Mouse (Mus musculus) heart, adult 2 months (tissue): ENCODE data around the gene Pbx2. TPM values are rescaled to one million over a fixed set of nuclear protein-coding genes. Genes with fewer than 3 reads are reported as not detected.
A peak's percentile ranks its signal among the peaks of the same experiment; 100 is the strongest.

Experiments
- DNase-seq, 2 experiments: peaks; one replicate each; pipeline ENCODE4 v3.0.0; 2021
- H3K27ac ChIP-seq: fragments of 200-600 bp; 2 replicates; pipeline ENCODE4 v1.8.1; 2022
- H3K27me3 ChIP-seq: fragments of 200-500 bp; 2 replicates; pipeline ENCODE4 v1.6.1; 2012; ENCODE audit warnings: mild to moderate bottlenecking, low read length, inconsistent platforms, mixed read lengths; ENCODE audit not compliant: control insufficient read depth, insufficient read depth
- H3K36me3 ChIP-seq: fragments of 200-500 bp; 2 replicates; pipeline ENCODE4 v1.6.1; 2012; ENCODE audit warnings: low read length, inconsistent platforms; ENCODE audit not compliant: control insufficient read depth, insufficient read depth
- H3K4me1 ChIP-seq: fragments of 200-500 bp; 2 replicates; pipeline ENCODE4 v1.6.1; 2011; ENCODE audit warnings: low read length; ENCODE audit not compliant: control insufficient read depth, insufficient read depth
- H3K4me3 ChIP-seq: fragments of 200-600 bp; 2 replicates; pipeline ENCODE4 v1.8.1; 2022
- H3K79me2 ChIP-seq: fragments of 200-500 bp; replicated peaks from 2 replicates; pipeline ENCODE4 v1.6.1; 2012; ENCODE audit warnings: mild to moderate bottlenecking, inconsistent platforms, low read length, moderate library complexity, mixed read lengths; ENCODE audit not compliant: control insufficient read depth, insufficient read depth
- H3K9ac ChIP-seq: fragments of 200-500 bp; 2 replicates; pipeline ENCODE4 v1.6.1; 2012; ENCODE audit warnings: low read depth, mild to moderate bottlenecking, control low read depth, inconsistent platforms, low read length, mixed read lengths
- CTCF ChIP-seq: fragments of 200-600 bp; IDR thresholded peaks from 2 replicates; pipeline ENCODE4 v1.8.1; 2022; ENCODE audit warnings: antibody characterized with exemption, mild to moderate bottlenecking, moderate library complexity
- EP300 ChIP-seq: fragments of 200-500 bp; IDR thresholded peaks from 2 replicates; pipeline ENCODE4 v1.6.1; 2011; ENCODE audit warnings: low read depth, low read length, control low read depth; ENCODE audit not compliant: insufficient read depth
- POLR2A ChIP-seq: fragments of 200-500 bp; IDR thresholded peaks from 2 replicates; pipeline ENCODE4 v1.6.1; 2011; ENCODE audit warnings: mild to moderate bottlenecking, low read depth, low read length, control low read depth; ENCODE audit not compliant: insufficient read depth
- WGBS: fragments of 180-500 bp; shearing (Covaris S2); methylation state at CpG from one replicate; pipeline ENCODE4 v1.1.7; 2018; 5-methylcytosine and 5-hydroxymethylcytosine counted together
- intact Hi-C: fragments of 180-260 bp; cut with DNase I; formaldehyde crosslinking; loops from one replicate; pipeline ENCODE4 v1.15.1; 2025
- polyA plus RNA-seq: library from polyadenylated mRNA; depleted of rRNA; stranded (reverse); fragments of >200 nt; gene quantifications from 2 replicates; pipeline ENCODE4 v1.2.3, GENCODE M21; 2012
- total RNA-seq, 2 experiments: library from RNA; stranded (reverse); gene quantifications; 2 replicates each; pipeline ENCODE4 v1.2.3; 2021

Gene Pbx2
- total and polyA plus RNA-seq, 3 experiments: 16.1 to 22.1 (median 18.4) TPM

GRCm38 (mm10) chr17:34599891-34600290, 8.8 kb downstream of the Pbx2 start:
- 82% methylated on average over 9 of the region's 9 CpGs for WGBS
- no peaks in the 10 kb centered on the region for H3K36me3 ChIP-seq
- no peaks in the 10 kb centered on the region for H3K27me3 ChIP-seq
- no peak overlapping the region for H3K4me3 ChIP-seq
- DNase-seq: no peak
- TF ChIP-seq POLR2A (no peak), CTCF (no peak), EP300 (no peak)
- H3K4me1 ChIP-seq: peaks cover under 1% of the 10 kb centered on the region; the same call in 1 of the 2 replicates
- no peak overlapping the region for H3K9ac ChIP-seq
- H3K27ac ChIP-seq: no peak overlapping the region
- no peaks in the 10 kb centered on the region for H3K79me2 ChIP-seq
- intact Hi-C loops: loop anchor here (10.0 kb wide), 2 partner anchors 485 to 675 kb away; partner anchors contain the start of genes H2-DMa and Rgl2

- H3K9ac ChIP-seq: no peak overlapping the region
- WGBS: 83% methylated on average over 12 of the region's 12 CpGs
- H3K4me3 ChIP-seq: no peak overlapping the region
- TF ChIP-seq POLR2A (no peak), EP300 (no peak), CTCF (no peak)
- intact Hi-C loops: loop anchor here (10.0 kb wide), 1 partner anchor 487 kb away; the partner anchor contains the start of gene H2-DMa
- DNase-seq: no peak
- H3K4me1 ChIP-seq: peaks cover 3% of the 10 kb centered on the region
- H3K36me3 ChIP-seq: no peaks in the 10 kb centered on the region
- peaks cover 2% of the 10 kb centered on the region for H3K79me2 ChIP-seq
- no peak overlapping the region for H3K27ac ChIP-seq
- no peaks in the 10 kb centered on the region for H3K27me3 ChIP-seq
Observed at GRCm38 (mm10) chr17:34601796-34602195, 10.7 kb downstream of the Pbx2 start.

- Histone ChIP-seq H3K27ac (peak within 1 kb of the TSS; percentile 91), H3K79me2 (peaks cover 2% of the 10 kb centered on the region), H3K4me1 (peaks cover 4% of the 10 kb centered on the region), H3K9ac (peak within 1 kb of the TSS; percentile 82), H3K27me3 (no peaks in the 10 kb centered on the region), H3K4me3 (peak within 1 kb of the TSS; percentile 89), H3K36me3 (no peaks in the 10 kb centered on the region)
- under 1% methylated on average over 30 of the region's 30 CpGs for WGBS
- peak; percentile 92 to 98 for DNase-seq
- intact Hi-C loops: loop anchor here (1.0 to 10.0 kb wide), 2 partner anchors 38 to 489 kb away; partner anchors contain the start of gene H2-DMa
- TF ChIP-seq EP300: 0 out of 2 replicates have a peak, but pooled peaks have one; percentile 10
- no peak for TF ChIP-seq CTCF
- TF ChIP-seq POLR2A: peak; percentile 77
Observed at GRCm38 (mm10) chr17:34603375-34604060, 12.5 kb downstream of the Pbx2 start, which contains the start of gene Rnf5. Gene Rnf5 (minus strand): TSS chr17:34603690.

GRCm38 (mm10) chr17:34604061-34604508, 13.0 kb downstream of the Pbx2 start, which contains the start of gene Agpat1:
Gene Agpat1 (plus strand): TSS chr17:34604262.
- peak; percentile 94 to 99 for DNase-seq
- under 1% methylated on average over 35 of the region's 35 CpGs for WGBS

GRCm38 (mm10) chr17:34604511-34605237, 13.6 kb downstream of the Pbx2 start:
- peak overlapping the region; percentile 91 for H3K27ac ChIP-seq
- no peak for TF ChIP-seq POLR2A
- TF ChIP-seq EP300: no peak
- no peak for TF ChIP-seq CTCF
- no peaks in the 10 kb centered on the region for H3K27me3 ChIP-seq
- no peak for DNase-seq
- H3K36me3 ChIP-seq: no peaks in the 10 kb centered on the region
- H3K9ac ChIP-seq: peak overlapping the region; percentile 82
- intact Hi-C loops: loop anchor here (10.0 kb wide), 1 partner anchor 490 kb away; the partner anchor contains the start of gene H2-DMa
- H3K4me3 ChIP-seq: peak overlapping the region; percentile 89
- H3K79me2 ChIP-seq: peaks cover 2% of the 10 kb centered on the region
- 17% methylated on average over 24 of the region's 24 CpGs for WGBS
- peaks cover 4% of the 10 kb centered on the region for H3K4me1 ChIP-seq

More at GRCm38 (mm10) chr17:34604061-34604508, 13.0 kb downstream of the Pbx2 start, which contains the start of gene Agpat1:
- TF ChIP-seq EP300 (peak; percentile 11; the same call in 1 of the 2 replicates), CTCF (no peak), POLR2A (peak; percentile 93)
- intact Hi-C loops: loop anchor here (10.0 kb wide), 1 partner anchor 489 kb away; the partner anchor contains the start of gene H2-DMa
- Histone ChIP-seq H3K27ac (peak within 1 kb of the TSS; percentile 91), H3K27me3 (no peaks in the 10 kb centered on the region), H3K36me3 (no peaks in the 10 kb centered on the region), H3K4me1 (peaks cover 4% of the 10 kb centered on the region), H3K4me3 (peak within 1 kb of the TSS; percentile 89), H3K79me2 (peaks cover 2% of the 10 kb centered on the region), H3K9ac (peak within 1 kb of the TSS; percentile 82)
